Mouse (Mus musculus) midbrain, postnatal 0 days (tissue): ENCODE data around the gene Mkks. TPM values are rescaled to one million over a fixed set of nuclear protein-coding genes. Genes with fewer than 3 reads are reported as not detected.

Experiments used
- ATAC-seq: fragments of 200-750 bp; cut with Nextera tagmentation; 2 replicates; pipeline ENCODE4 v1.8.0; 2017; ENCODE audit warnings: moderate number of reproducible peaks, mild to moderate bottlenecking, moderate TSS enrichment, moderate library complexity; ENCODE audit not compliant: low FRiP score
- DNase-seq: peaks from one replicate; pipeline ENCODE4 v3.0.0-alpha.2; 2015; ENCODE audit warnings: low spot score
- H3K27ac ChIP-seq: fragments of 300-500 bp; sonication (generic); 2 replicates; pipeline ENCODE4 v1.5.1; 2014; ENCODE audit warnings: low read depth, mild to moderate bottlenecking, low read length, mixed read lengths
- H3K27me3 ChIP-seq: fragments of 300-500 bp; sonication (generic); 2 replicates; pipeline ENCODE4 v1.6.1; 2014; ENCODE audit warnings: low read length, control low read depth, mixed read lengths; ENCODE audit not compliant: insufficient read depth
- H3K36me3 ChIP-seq: fragments of 300-500 bp; sonication (generic); 2 replicates; pipeline ENCODE4 v1.6.1; 2014; ENCODE audit warnings: low read length, control low read depth, mixed read lengths; ENCODE audit not compliant: insufficient read depth
- H3K4me1 ChIP-seq: fragments of 300-500 bp; sonication (generic); 2 replicates; pipeline ENCODE4 v1.6.1; 2014; ENCODE audit warnings: mild to moderate bottlenecking, control low read depth, antibody characterized with exemption, low read length, mixed read lengths; ENCODE audit not compliant: insufficient read depth
- H3K4me2 ChIP-seq: fragments of 300-500 bp; sonication (generic); 2 replicates; pipeline ENCODE4 v1.6.1; 2014; ENCODE audit warnings: low read depth, mild to moderate bottlenecking, low read length, mixed read lengths; ENCODE audit not compliant: poor library complexity, severe bottlenecking
- H3K4me3 ChIP-seq: fragments of 300-500 bp; sonication (generic); 2 replicates; pipeline ENCODE4 v1.5.1; 2014; ENCODE audit warnings: low read depth, mild to moderate bottlenecking, low read length, moderate library complexity
- H3K9ac ChIP-seq: fragments of 300-500 bp; sonication (generic); replicated peaks from 2 replicates; pipeline ENCODE4 v1.6.1; 2014; ENCODE audit warnings: mild to moderate bottlenecking, low read length, moderate library complexity, mixed read lengths; ENCODE audit not compliant: poor library complexity, severe bottlenecking
- H3K9me3 ChIP-seq: fragments of 300-500 bp; sonication (generic); 2 replicates; pipeline ENCODE4 v1.6.1; 2016; ENCODE audit warnings: low read length, control low read depth
- CTCF ChIP-seq: IDR thresholded peaks from 2 replicates; pipeline ENCODE4 v1.5.1; 2016; ENCODE audit warnings: antibody characterized with exemption, mild to moderate bottlenecking
- WGBS: fragments of 180-500 bp; shearing (Covaris S2); extraction: QIAGEN DNeasy Blood & Tissue Kit; methylation state at CpG from one replicate; pipeline ENCODE4 v1.1.7; 2014; 5-methylcytosine and 5-hydroxymethylcytosine counted together
- polyA plus RNA-seq: library from polyadenylated mRNA; unstranded; fragments of >200 nt; fragmentation: Nextera tagmentation; extraction: Ambion mirVana; gene quantifications from 2 replicates; pipeline ENCODE4 v1.2.1, GENCODE M21; 2015
- total RNA-seq: library from RNA; depleted of rRNA; stranded (reverse); fragments of >200 nt; gene quantifications from 2 replicates; pipeline ENCODE4 v1.2.3, GENCODE M21; 2014

Gene Mkks
- total and polyA plus RNA-seq, 2 experiments from 2014 or later = 6.4 to 6.9 TPM

GRCm38 (mm10) chr2:136919433-136919832 is 28.2 kb upstream of the Mkks start:
- no peaks in the 10 kb centered on the region for H3K9me3 ChIP-seq
- H3K4me1 ChIP-seq = no peaks in the 10 kb centered on the region
- 92% methylated on average over 1 of the region's 1 CpGs for WGBS
- H3K9ac ChIP-seq = no peak overlapping the region
- no peaks in the 10 kb centered on the region for H3K36me3 ChIP-seq
- no peak for TF ChIP-seq CTCF
- no peak overlapping the region for H3K4me2 ChIP-seq
- no peak overlapping the region for H3K4me3 ChIP-seq
- H3K27me3 ChIP-seq = no peaks in the 10 kb centered on the region
- H3K27ac ChIP-seq = no peak overlapping the region
- DNase-seq (no peak), ATAC-seq (no peak)

DNA sequence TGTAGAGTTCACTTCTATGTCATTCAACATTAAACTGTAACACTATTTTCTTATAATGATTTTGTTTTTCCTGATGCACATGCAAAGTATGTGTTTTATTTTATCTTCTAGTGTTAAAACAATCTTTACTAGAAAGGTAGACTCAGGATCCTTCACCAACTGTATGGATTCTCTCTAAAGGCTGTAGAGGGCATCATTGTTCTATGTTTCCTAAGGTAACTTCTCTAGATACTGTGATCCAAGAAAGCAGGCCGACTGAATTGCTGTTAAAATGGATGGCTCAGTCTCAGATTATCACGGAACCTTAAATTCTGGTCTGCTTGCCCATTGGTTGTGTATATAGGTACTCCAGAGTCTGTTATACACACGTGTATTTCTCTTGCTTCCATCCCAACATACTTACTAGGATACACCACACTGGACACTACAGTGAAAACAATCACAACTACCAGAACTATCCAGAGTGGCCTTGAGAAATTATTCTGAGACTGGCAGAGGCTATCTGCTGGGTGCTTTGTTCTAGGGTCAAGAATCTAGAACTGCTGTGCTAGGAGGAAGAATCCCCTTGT is 23.2 kb upstream of the Mkks start:
- no peaks in the 10 kb centered on the region for H3K36me3 ChIP-seq

GRCm38 (mm10) chr2:136913021-136913420 is 21.8 kb upstream of the Mkks start:
- no peak for ATAC-seq
- no peak overlapping the region for H3K9ac ChIP-seq
- 41% methylated on average over 3 of the region's 3 CpGs for WGBS
- H3K27me3 ChIP-seq = no peaks in the 10 kb centered on the region
- no peak overlapping the region for H3K27ac ChIP-seq
- no peaks in the 10 kb centered on the region for H3K9me3 ChIP-seq
- no peak for DNase-seq
- TF ChIP-seq CTCF = no peak
- H3K4me2 ChIP-seq = no peak overlapping the region
- H3K4me3 ChIP-seq = no peak overlapping the region
- no peaks in the 10 kb centered on the region for H3K36me3 ChIP-seq
- no peaks in the 10 kb centered on the region for H3K4me1 ChIP-seq

More for the DNA sequence above, 23.2 kb upstream of the Mkks start:
- no peak overlapping the region for H3K9ac ChIP-seq
- H3K27me3 ChIP-seq = no peaks in the 10 kb centered on the region
- H3K27ac ChIP-seq = no peak overlapping the region
- no peaks in the 10 kb centered on the region for H3K9me3 ChIP-seq
- DNase-seq (peak; percentile 90), ATAC-seq (peak; percentile 74; the same call in 1 of the 2 replicates)
- H3K4me1 ChIP-seq = no peaks in the 10 kb centered on the region
- WGBS = 32% methylated on average over 3 of the region's 3 CpGs
- TF ChIP-seq CTCF = peak; percentile 81
- no peak overlapping the region for H3K4me3 ChIP-seq
- no peak overlapping the region for H3K4me2 ChIP-seq

DNA sequence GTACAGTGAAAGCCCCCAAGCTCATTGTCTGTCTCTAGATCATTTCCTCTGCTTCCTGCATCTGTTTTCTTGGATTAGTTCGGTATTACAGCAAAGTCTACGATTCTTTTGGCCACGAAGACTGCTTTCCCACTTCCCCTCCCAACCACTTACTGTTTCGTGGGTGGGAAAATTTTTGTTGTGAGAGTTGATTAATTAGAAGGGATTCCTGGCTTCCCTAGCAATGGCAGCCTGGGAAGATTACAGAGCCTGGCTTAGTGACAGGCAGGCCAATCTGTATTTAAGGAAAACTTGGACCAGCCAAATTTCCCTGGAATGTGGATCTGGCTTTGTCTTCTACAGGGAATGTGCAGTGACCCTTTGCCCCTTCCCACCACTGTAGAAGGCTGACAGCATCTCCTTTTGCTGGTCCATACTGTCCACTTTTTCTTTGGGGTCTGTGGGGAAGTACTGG is 20.8 kb upstream of the Mkks start:
- WGBS = 19% methylated on average over 4 of the region's 4 CpGs
- DNase-seq = peak; percentile 24

DNA sequence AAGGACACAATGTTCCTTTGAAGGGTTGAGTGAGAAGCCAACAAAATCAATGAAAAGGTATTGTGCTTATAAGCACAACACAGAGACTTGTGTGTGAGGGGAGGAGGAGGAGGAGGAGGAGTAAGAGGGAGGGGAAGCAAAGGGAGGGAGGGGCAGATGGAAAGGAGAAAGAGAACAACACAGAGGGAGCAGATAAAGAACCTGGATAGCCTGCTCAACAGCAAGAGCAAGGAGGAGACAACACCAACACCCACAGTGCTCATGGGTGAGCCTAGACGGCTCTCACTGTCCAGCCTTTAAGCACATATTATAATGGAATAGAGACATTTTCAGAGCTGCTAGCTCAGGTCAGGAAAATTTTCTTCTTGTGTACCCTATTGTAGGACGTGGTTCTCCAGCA is 18.1 kb upstream of the Mkks start:
- H3K4me2 ChIP-seq = no peak overlapping the region
- no peaks in the 10 kb centered on the region for H3K9me3 ChIP-seq
- no peaks in the 10 kb centered on the region for H3K27me3 ChIP-seq
- no peak overlapping the region for H3K27ac ChIP-seq
- H3K36me3 ChIP-seq = no peaks in the 10 kb centered on the region
- no peak for DNase-seq
- no peaks in the 10 kb centered on the region for H3K4me1 ChIP-seq
- TF ChIP-seq CTCF = no peak
- no peak for ATAC-seq
- WGBS = 63% methylated on average over 2 of the region's 2 CpGs
- no peak overlapping the region for H3K9ac ChIP-seq
- no peak overlapping the region for H3K4me3 ChIP-seq

More for the DNA sequence above, 20.8 kb upstream of the Mkks start:
- Histone ChIP-seq H3K4me1 (no peaks in the 10 kb centered on the region), H3K36me3 (no peaks in the 10 kb centered on the region), H3K27me3 (no peaks in the 10 kb centered on the region), H3K9ac (no peak overlapping the region), H3K4me2 (no peak overlapping the region), H3K9me3 (no peaks in the 10 kb centered on the region), H3K27ac (no peak overlapping the region), H3K4me3 (no peak overlapping the region)
- ATAC-seq = no peak
- no peak for TF ChIP-seq CTCF

DNA sequence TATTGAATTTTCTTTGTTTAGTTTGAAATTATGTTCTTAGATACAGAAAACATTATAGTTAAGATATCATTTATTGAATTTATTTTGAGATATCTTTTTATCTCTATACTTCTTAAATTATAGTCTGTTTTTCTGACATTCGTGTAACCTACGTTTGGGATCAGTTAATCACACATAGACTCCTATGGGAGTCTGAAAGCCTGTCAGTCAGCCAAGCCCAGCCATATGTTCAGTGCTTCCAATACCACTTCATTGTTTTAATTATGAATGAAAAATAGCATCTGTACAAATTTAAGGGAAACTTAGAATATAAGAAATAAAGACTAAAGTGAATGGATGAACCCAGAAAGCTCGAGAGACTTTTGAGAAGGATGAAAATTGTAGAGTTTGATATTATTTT is 17.4 kb upstream of the Mkks start:
- H3K4me2 ChIP-seq = no peak overlapping the region
- ATAC-seq = no peak
- no peak overlapping the region for H3K9ac ChIP-seq
- no peaks in the 10 kb centered on the region for H3K36me3 ChIP-seq
- no peak overlapping the region for H3K4me3 ChIP-seq
- no peaks in the 10 kb centered on the region for H3K27me3 ChIP-seq
- WGBS = 70% methylated on average over 3 of the region's 3 CpGs
- H3K4me1 ChIP-seq = no peaks in the 10 kb centered on the region
- TF ChIP-seq CTCF = no peak
- peak; percentile 39 for DNase-seq
- no peaks in the 10 kb centered on the region for H3K9me3 ChIP-seq
- H3K27ac ChIP-seq = no peak overlapping the region
